Mouse (Mus musculus) hindbrain, embryonic 13.5 days (tissue): ENCODE data around the gene C3ar1. TPM values are rescaled to one million over a fixed set of nuclear protein-coding genes. Genes with fewer than 3 reads are reported as not detected.
A peak's percentile ranks its signal among the peaks of the same experiment; 100 is the strongest.

ENCODE experiments used
- ATAC-seq: fragments of 200-750 bp; cut with Nextera tagmentation; 2 replicates; pipeline ENCODE4 v1.8.0; 2017; ENCODE audit warnings: moderate TSS enrichment; ENCODE audit not compliant: low FRiP score
- H3K27ac ChIP-seq: fragments of 300-500 bp; sonication (generic); 2 replicates; pipeline ENCODE4 v1.5.1; 2015; ENCODE audit warnings: inconsistent platforms, mild to moderate bottlenecking, moderate library complexity
- H3K27me3 ChIP-seq: fragments of 300-500 bp; sonication (generic); 2 replicates; pipeline ENCODE4 v1.6.1; 2015; ENCODE audit warnings: mild to moderate bottlenecking, inconsistent platforms
- H3K36me3 ChIP-seq: fragments of 300-500 bp; sonication (generic); 2 replicates; pipeline ENCODE4 v1.6.1; 2015; ENCODE audit warnings: mild to moderate bottlenecking, inconsistent platforms
- H3K4me1 ChIP-seq: fragments of 300-500 bp; sonication (generic); replicated peaks from 2 replicates; pipeline ENCODE4 v1.6.1; 2015; ENCODE audit warnings: inconsistent platforms
- H3K4me2 ChIP-seq: fragments of 300-500 bp; sonication (generic); 2 replicates; pipeline ENCODE4 v1.6.1; 2015; ENCODE audit warnings: inconsistent platforms, mild to moderate bottlenecking, moderate library complexity
- H3K4me3 ChIP-seq: fragments of 300-500 bp; sonication (generic); 2 replicates; pipeline ENCODE4 v1.5.1; 2015; ENCODE audit warnings: mild to moderate bottlenecking, inconsistent platforms
- H3K9ac ChIP-seq: fragments of 300-500 bp; sonication (generic); 2 replicates; pipeline ENCODE4 v1.6.1; 2015; ENCODE audit warnings: mild to moderate bottlenecking, inconsistent platforms
- H3K9me3 ChIP-seq: fragments of 300-500 bp; sonication (generic); 2 replicates; pipeline ENCODE4 v1.6.1; 2016; ENCODE audit warnings: inconsistent platforms
- WGBS: fragments of 180-500 bp; shearing (Covaris S2); methylation state at CpG from one replicate; pipeline ENCODE4 v1.1.7; 2015; 5-methylcytosine and 5-hydroxymethylcytosine counted together
- polyA plus RNA-seq: library from polyadenylated mRNA; unstranded; fragments of >200 nt; fragmentation: Nextera tagmentation; extraction: Ambion mirVana; gene quantifications from 2 replicates; pipeline ENCODE4 v1.2.1, GENCODE M21; 2015

The C3ar1 gene
- polyA plus RNA-seq, 1 experiment from 2014 or later, result 1.7 TPM

DNA sequence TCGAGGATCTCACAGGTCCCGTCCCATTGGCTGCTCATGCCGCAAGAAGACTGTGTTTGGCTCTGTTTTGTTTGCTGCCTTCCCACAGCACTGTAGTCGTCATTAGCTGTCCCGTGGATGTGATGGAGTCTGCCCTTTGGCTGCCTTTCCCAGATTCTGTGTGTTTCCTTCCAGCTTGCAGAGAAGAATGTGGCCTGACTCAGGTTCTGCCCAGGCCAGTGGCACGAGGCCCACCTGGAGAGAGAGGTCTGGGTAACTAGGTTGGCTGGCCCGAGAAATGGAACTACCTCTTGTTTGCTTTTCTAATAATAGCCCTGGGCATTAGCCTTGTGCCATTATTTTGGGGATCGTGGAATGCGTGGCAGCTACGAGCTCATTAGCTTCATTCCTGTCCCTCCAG is 31.9 kb downstream of the C3ar1 start:
- H3K9ac ChIP-seq, result no peak overlapping the region
- no peak overlapping the region for H3K27ac ChIP-seq
- ATAC-seq, result no peak
- no peaks in the 10 kb centered on the region for H3K9me3 ChIP-seq
- WGBS, result 74% methylated on average over 10 of the region's 10 CpGs
- peaks cover 8% of the 10 kb centered on the region for H3K36me3 ChIP-seq
- no peaks in the 10 kb centered on the region for H3K27me3 ChIP-seq
- no peak overlapping the region for H3K4me2 ChIP-seq
- no peak overlapping the region for H3K4me3 ChIP-seq
- peaks cover 56% of the 10 kb centered on the region for H3K4me1 ChIP-seq

DNA sequence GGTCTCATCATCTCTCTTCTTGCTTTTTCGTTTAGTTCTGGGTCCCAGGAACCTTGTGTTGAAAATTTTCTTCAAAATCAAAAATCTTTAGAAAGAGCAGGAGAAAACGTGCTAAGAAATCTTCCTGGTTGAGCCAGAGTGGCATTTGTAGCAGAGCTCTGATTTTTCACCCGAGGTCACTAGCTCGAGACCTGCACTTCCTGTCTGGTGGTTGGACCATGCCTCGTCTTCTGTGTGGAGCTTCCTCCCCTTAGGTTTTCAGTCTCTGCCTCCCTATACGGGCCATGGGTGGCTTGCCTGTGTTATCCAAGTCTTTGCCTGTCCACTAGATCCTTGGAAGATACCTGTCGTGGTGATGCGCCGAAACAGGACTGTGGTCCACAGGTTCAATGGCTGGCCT is 34.1 kb downstream of the C3ar1 start:
- 81% methylated on average over 9 of the region's 9 CpGs for WGBS
- no peak for ATAC-seq
- H3K4me3 ChIP-seq, result 0 out of 2 replicates have a peak overlapping the region, but pooled peaks have one; percentile 96
- H3K36me3 ChIP-seq, result no peaks in the 10 kb centered on the region
- no peaks in the 10 kb centered on the region for H3K27me3 ChIP-seq
- H3K9me3 ChIP-seq, result no peaks in the 10 kb centered on the region
- H3K27ac ChIP-seq, result no peak overlapping the region
- H3K4me2 ChIP-seq, result peak overlapping the region; percentile 87
- peak overlapping the region; percentile 2; the same call in 1 of the 2 replicates for H3K9ac ChIP-seq
- H3K4me1 ChIP-seq, result peaks cover 56% of the 10 kb centered on the region

- ATAC-seq, result peak; percentile 47
- Histone ChIP-seq H3K4me2 (peak overlapping the region; percentile 87), H3K36me3 (no peaks in the 10 kb centered on the region), H3K9me3 (no peaks in the 10 kb centered on the region), H3K27ac (no peak overlapping the region), H3K27me3 (no peaks in the 10 kb centered on the region), H3K4me3 (peak overlapping the region; percentile 96), H3K4me1 (peaks cover 48% of the 10 kb centered on the region), H3K9ac (peak overlapping the region; percentile 97)
- WGBS, result 17% methylated on average over 15 of the region's 15 CpGs
Measured at GRCm38 (mm10) chr6:122820799-122821650, 34.9 kb downstream of the C3ar1 start.

GRCm38 (mm10) chr6:122820071-122820798 is 35.7 kb downstream of the C3ar1 start:
- no peaks in the 10 kb centered on the region for H3K36me3 ChIP-seq
- peak overlapping the region; percentile 87 for H3K4me2 ChIP-seq
- H3K9me3 ChIP-seq, result no peaks in the 10 kb centered on the region
- under 1% methylated on average over 31 of the region's 38 CpGs for WGBS
- H3K4me3 ChIP-seq, result peak overlapping the region; percentile 96
- ATAC-seq, result peak; percentile 77
- peaks cover 42% of the 10 kb centered on the region for H3K4me1 ChIP-seq
- H3K9ac ChIP-seq, result peak overlapping the region; percentile 97
- no peaks in the 10 kb centered on the region for H3K27me3 ChIP-seq
- peak overlapping the region; percentile 71 for H3K27ac ChIP-seq

DNA sequence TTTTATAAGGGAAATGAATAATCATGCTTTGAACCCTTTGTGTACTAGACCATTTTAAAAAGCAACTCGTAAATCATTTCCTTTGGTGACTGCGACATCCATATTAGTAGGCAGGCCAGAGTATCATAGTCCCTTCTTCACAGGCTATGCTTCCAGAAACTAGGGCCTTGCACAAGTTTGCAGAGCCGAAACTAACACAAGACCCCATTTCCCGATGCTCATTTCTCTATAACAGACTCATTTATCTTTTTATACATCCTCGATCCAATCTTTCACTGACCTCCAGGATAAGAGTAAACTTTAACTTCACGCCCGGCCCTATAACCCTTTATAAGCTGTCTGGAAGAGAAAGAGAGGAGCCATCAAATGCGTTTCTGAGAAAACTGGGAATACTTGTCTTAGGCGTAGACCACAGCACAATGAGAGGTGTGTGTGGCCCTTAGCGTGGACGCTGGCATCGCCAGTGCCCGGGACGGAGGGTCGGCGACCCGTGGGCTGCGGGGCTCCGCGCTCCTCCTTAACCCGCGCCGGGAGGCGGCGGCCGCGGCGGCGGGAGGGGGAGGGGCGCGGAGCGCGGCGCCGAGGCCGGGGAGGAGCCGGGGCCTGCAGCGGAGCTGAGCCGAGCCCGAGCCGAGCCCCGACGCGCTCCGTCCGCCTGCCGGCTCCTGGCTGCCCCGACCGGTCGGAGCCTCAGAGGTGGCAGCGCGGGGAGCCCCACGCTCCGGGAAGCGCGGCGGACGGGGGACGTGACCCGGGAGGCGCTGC is 36.5 kb downstream of the C3ar1 start, which contains the start of gene Foxj2:
TSS of gene Foxj2 (plus strand) at position 609 of the 765 bp plus-strand sequence.
- Histone ChIP-seq H3K9ac (peak within 1 kb of the TSS; percentile 97), H3K36me3 (no peaks in the 10 kb centered on the region), H3K27ac (peak within 1 kb of the TSS; percentile 71), H3K4me1 (peaks cover 40% of the 10 kb centered on the region), H3K27me3 (no peaks in the 10 kb centered on the region), H3K4me2 (peak within 1 kb of the TSS; percentile 87), H3K9me3 (no peaks in the 10 kb centered on the region), H3K4me3 (peak within 1 kb of the TSS; percentile 96)
- 2% methylated on average over 39 of the region's 61 CpGs for WGBS
- ATAC-seq, result peak; percentile 90

DNA sequence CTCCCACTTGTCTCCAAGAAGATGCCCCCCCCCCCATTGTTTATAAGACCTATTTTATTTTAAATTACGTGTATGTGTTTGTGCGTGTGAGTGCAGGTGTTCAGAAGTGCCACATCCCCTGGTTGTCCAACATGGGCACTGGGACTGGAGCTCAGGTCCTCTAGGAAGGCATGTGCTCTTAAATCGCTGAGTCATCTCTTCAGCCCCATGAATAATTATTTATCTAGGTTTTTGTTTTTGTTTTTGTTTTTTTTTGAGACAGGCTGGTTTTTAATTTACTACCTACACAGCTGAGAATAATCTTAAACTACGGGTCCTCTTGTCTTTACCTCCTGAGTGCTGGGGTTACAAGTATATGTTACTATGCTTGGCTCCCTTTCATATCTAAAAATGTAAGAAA is 42.3 kb downstream of the C3ar1 start:
- H3K27me3 ChIP-seq, result 0 out of 2 replicates have a peak, but pooled peaks cover 2% of the 10 kb centered on the region
- no peaks in the 10 kb centered on the region for H3K9me3 ChIP-seq
- no peak overlapping the region for H3K9ac ChIP-seq
- 90% methylated on average over 4 of the region's 4 CpGs for WGBS
- H3K4me3 ChIP-seq, result no peak overlapping the region
- H3K27ac ChIP-seq, result no peak overlapping the region
- H3K4me2 ChIP-seq, result no peak overlapping the region
- ATAC-seq, result no peak
- H3K4me1 ChIP-seq, result peaks cover 12% of the 10 kb centered on the region
- H3K36me3 ChIP-seq, result no peaks in the 10 kb centered on the region

DNA sequence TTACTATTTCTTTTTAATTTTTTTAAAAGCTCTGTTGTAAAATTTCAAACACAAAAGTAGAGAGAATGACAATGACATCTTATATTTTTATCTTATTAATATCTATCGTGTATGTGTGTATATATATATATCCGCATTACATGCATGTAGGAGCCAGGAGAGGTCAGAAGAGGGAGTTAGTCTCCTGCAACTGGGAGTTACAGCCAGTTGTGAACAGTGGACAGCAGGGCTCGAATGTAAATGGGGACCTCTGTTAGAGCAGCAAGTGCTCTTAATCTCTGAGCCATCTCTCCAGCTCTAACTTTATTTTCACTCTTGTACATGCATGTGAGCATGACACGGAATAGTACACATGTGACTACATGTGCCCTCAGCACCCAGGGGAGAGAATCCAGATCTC is 43.2 kb downstream of the C3ar1 start:
- peaks cover 12% of the 10 kb centered on the region for H3K4me1 ChIP-seq
- ATAC-seq, result no peak
- no peaks in the 10 kb centered on the region for H3K9me3 ChIP-seq
- no peak overlapping the region for H3K4me3 ChIP-seq
- 92% methylated on average over 4 of the region's 4 CpGs for WGBS
- no peak overlapping the region for H3K4me2 ChIP-seq
- H3K9ac ChIP-seq, result no peak overlapping the region
- 0 out of 2 replicates have a peak, but pooled peaks cover 5% of the 10 kb centered on the region for H3K27me3 ChIP-seq
- H3K27ac ChIP-seq, result no peak overlapping the region
- no peaks in the 10 kb centered on the region for H3K36me3 ChIP-seq

DNA sequence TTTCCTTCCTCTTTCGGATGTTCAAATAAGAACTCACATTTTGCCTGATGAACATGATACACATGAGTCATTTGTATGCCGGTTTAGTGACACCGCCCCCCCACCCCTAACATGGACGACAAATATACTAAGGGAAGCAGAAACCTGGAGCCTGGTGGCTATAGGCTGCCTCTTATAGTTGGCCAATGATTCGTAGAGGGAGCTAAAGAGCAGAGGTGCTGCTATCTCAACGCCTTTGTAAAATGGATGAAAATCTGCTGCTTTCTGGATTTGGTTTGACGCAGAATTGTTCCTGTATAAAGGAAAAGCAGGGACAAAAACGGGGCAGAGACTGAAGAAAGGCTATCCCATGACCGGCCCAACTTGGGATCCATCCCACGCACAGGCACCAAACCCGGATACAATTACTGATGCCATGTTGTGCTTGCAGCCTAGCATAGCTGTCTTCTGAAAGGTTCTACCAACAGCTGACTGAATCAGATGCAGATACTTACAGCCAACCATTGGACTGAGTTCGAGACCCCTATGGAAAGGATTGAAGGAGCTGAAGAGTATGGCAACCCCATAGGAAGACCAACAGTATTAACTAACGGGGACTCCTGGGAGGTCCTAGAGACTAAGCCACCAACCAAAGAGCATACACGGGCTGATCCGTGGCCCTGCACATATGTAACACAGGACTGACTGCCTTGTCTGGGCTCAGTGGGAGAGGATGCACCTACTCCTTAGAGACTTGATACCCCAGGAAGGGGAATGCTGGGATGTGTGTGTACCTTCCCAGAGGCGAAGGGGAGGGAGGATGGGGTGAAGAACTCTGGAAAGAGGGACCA is 44.0 kb downstream of the C3ar1 start:
- no peaks in the 10 kb centered on the region for H3K9me3 ChIP-seq
- H3K9ac ChIP-seq, result peak overlapping the region; percentile 80
- H3K4me1 ChIP-seq, result peaks cover 12% of the 10 kb centered on the region
- H3K4me2 ChIP-seq, result peak overlapping the region; percentile 62
- 0 out of 2 replicates have a peak, but pooled peaks cover 5% of the 10 kb centered on the region for H3K27me3 ChIP-seq
- H3K4me3 ChIP-seq, result peak overlapping the region; percentile 66
- ATAC-seq, result no peak
- 26% methylated on average over 16 of the region's 16 CpGs for WGBS
- H3K36me3 ChIP-seq, result no peaks in the 10 kb centered on the region
- H3K27ac ChIP-seq, result peak overlapping the region; percentile 98

- 0 out of 2 replicates have a peak, but pooled peaks cover 5% of the 10 kb centered on the region for H3K27me3 ChIP-seq
- H3K4me1 ChIP-seq, result peaks cover 12% of the 10 kb centered on the region
- H3K36me3 ChIP-seq, result no peaks in the 10 kb centered on the region
- peak; percentile 94 for ATAC-seq
- WGBS, result under 1% methylated on average over 35 of the region's 38 CpGs
- H3K4me2 ChIP-seq, result peak overlapping the region; percentile 62
- H3K4me3 ChIP-seq, result peak overlapping the region; percentile 66
- no peaks in the 10 kb centered on the region for H3K9me3 ChIP-seq
- H3K27ac ChIP-seq, result peak overlapping the region; percentile 98
- H3K9ac ChIP-seq, result peak overlapping the region; percentile 80
Measured at GRCm38 (mm10) chr6:122811280-122811652, 44.7 kb downstream of the C3ar1 start.

- H3K27me3 ChIP-seq, result 0 out of 2 replicates have a peak, but pooled peaks cover 5% of the 10 kb centered on the region
- peak overlapping the region; percentile 62 for H3K4me2 ChIP-seq
- peaks cover 12% of the 10 kb centered on the region for H3K4me1 ChIP-seq
- H3K9ac ChIP-seq, result peak overlapping the region; percentile 80
- H3K4me3 ChIP-seq, result peak overlapping the region; percentile 66
- no peaks in the 10 kb centered on the region for H3K36me3 ChIP-seq
- ATAC-seq, result peak; percentile 100
- no peaks in the 10 kb centered on the region for H3K9me3 ChIP-seq
- peak overlapping the region; percentile 98 for H3K27ac ChIP-seq
- WGBS, result under 1% methylated on average over 30 of the region's 30 CpGs
Measured at GRCm38 (mm10) chr6:122810615-122811279, 45.2 kb downstream of the C3ar1 start.
